Mouse (Mus musculus) lung, postnatal 4 days (tissue): ENCODE results near the gene Brat1.

Source experiments
- DNase-seq, 2 experiments: peaks; one replicate each; pipeline ENCODE4 v3.0.0; 2021

Gene Brat1

DNA sequence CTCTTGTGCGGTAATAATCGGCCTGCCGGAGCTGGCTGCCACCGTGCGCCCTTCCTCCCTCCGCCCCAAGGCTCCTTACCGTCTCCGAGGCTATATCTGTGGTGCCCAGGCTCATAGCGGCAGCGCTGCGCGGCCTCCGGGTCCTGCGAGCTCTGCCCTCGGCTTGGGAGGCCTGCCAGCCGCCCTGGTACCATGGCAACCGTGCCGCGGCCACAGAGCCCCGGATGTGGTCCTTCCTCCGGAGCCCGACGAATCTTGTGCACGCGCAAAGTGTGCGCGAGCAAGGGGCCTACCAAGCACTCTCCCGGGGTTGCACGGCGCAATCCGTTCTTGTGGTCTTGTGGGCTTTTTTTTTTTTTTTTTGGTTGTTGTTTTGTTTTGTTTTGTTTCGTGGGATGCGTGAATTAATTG is 2.7 kb upstream of the Brat1 start, which contains the start of gene Iqce:
Gene Iqce, minus strand, starts transcription at position 276 of the 411 bp plus-strand sequence.
- peak; percentile 96 to 97 for DNase-seq

- no peak for DNase-seq
Observed at GRCm38 (mm10) chr5:140702618-140703175, 2.1 kb upstream of the Brat1 start.

GRCm38 (mm10) chr5:140703480-140704377 is 1.1 kb upstream of the Brat1 start:
- no peak for DNase-seq

- peak in 1 of 2 experiments; percentile 15 for DNase-seq
Observed at GRCm38 (mm10) chr5:140705501-140706171, 825 bp downstream of the Brat1 start.

GRCm38 (mm10) chr5:140710315-140710714 is 5.5 kb downstream of the Brat1 start:
- no peak for DNase-seq

GRCm38 (mm10) chr5:140711040-140711439 is 6.2 kb downstream of the Brat1 start:
- no peak for DNase-seq

DNA sequence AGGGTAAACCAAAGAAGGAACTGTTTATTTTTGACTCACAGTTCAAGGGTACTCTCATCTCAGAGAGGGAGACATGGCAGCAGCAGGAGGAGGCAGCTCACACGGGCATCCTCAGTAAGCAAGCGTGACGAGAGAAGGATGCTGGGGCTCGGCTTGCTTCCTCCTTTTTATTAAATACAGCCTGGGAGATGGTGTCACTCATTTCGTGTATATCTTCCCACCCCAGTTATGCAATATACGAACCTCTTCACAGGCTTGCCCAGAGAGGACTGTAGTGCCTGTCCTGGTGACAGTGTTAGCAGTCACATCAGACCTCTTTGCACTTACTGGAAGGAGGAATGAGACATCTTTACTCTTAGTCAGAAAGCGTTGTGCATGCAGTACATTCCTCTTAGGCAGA is 16.0 kb downstream of the Brat1 start:
- DNase-seq: no peak

GRCm38 (mm10) chr5:140722121-140722520 is 17.3 kb downstream of the Brat1 start:
- DNase-seq: no peak

GRCm38 (mm10) chr5:140723822-140724221 is 19.0 kb downstream of the Brat1 start, which contains the start of gene Amz1:
Amz1 (plus strand) TSS chr5:140724127.
- no peak for DNase-seq

GRCm38 (mm10) chr5:140726062-140726839 is 21.4 kb downstream of the Brat1 start:
- DNase-seq: no peak

- no peak for DNase-seq
Observed at GRCm38 (mm10) chr5:140726946-140727740, 22.3 kb downstream of the Brat1 start.

DNA sequence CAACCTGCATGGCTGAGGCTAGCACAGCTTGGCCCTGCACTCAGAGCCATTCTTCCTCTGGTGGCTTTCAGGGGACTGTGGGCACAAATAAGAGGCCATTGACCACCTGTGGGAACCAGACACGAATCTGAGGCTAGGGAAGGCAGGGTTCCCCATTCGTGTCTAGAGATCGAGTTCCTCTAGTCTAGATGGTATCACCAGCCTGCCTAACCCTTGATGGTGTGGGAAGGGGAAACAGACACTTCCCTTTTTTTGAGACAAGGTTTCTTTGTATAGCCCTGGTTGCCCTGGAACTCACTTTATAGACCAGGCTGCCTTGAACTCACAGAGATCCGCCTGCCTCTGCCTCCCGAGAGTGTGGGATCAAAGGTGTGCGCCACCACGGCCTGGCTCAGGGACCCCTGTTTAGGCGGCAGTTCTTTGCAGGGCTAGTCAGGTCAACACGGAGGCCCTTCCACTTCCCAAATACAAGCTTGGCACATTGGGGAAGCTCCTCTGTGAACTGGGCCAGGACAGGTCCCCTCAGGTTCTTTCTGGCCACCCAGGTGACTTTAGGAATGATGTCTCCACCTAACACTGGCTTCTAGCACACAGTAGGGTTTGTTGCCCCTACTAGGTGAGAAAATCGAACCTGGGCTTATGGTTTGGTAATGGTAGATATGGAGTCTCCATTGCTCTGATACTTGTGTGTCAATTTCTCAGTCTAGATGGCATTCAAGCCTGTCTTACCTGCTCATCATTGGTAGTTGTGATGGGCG is 26.4 kb downstream of the Brat1 start:
- DNase-seq: peak in 1 of 2 experiments; percentile 23

DNA sequence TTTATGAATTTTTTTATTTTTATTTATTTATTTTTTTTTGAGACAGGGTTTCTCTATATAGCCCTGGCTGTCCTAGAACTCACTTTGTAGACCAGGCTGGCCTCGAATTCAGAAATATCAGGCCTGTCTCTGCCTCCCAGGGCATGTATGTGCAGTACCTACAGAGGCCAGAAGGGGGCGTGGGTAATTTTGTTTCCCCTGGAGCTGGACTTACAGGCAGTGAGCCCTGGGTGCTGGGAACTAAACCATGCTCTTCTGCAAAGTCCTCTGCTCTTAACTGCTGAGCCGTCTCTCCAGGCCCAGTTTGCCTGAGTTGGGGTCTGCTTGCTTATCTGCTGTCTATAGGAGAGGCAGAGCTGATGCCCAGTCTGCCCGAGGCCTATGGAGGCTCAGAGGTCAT is 27.4 kb downstream of the Brat1 start:
- peak in 1 of 2 experiments; percentile 32 for DNase-seq

GRCm38 (mm10) chr5:140733336-140733735 is 28.5 kb downstream of the Brat1 start:
- DNase-seq: peak; percentile 40 to 51

DNA sequence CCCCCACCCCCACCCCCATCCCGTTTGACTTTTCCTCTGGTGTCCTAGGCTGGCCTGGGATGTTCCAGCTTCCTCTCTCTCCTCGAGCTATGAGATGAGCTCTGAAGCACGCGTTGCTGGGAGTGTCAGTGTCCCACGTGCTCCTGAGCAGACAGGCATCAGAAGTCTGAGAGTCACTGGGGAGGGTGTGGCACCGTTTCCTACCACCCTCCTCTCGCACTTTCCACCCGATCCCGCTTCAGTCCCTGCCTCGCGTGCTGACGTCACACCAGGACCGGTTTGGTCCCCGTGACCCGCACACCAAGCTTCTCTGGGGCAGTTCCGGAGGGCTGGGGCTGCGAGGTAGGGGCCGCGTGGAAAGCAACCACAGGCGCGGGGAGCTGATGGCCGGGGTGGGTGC is 30.5 kb downstream of the Brat1 start:
- peak; percentile 70 to 77 for DNase-seq

DNA sequence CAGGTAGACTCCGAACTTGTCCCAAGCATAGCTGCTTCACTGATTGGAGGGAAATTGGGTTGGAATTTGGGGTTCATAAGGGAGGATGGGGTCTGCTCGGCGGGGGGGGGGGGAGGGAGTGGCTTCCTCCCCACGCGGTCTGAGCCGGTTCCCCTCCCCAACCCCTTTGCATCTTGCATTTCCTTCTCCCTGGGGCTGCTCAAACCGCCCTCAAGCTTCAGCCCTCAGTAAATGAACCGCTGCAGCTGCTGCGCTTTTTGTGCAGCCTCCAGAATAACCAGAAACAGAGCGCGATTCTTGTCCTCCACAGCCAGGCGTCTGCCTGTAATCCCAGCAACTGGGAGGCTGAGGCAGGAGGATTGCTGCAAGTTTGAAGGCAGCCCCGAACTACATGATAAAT is 31.4 kb downstream of the Brat1 start:
- DNase-seq: no peak

GRCm38 (mm10) chr5:140739813-140740212 is 35.0 kb downstream of the Brat1 start:
- peak in 1 of 2 experiments; percentile 59 for DNase-seq

GRCm38 (mm10) chr5:140741040-140741439 is 36.2 kb downstream of the Brat1 start:
- no peak for DNase-seq

DNA sequence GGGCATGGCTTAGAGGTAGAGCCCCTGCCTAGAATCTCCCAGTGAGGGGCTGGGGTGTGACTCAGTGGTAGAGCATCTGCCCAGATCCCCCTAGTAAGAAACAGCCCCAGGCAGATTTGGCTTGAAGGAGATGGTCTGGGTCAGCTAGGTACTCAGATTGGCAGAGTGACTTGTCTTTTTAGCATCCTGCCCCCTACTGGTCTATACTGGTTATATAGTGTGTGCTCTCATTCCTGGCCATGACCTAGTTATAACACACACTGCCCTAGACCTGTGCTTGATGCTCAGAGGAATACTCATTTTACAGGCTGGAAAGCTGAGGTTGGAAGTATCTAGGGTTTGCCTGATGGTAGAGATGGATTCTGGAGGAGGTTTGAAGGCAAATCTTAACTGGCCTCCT is 37.1 kb downstream of the Brat1 start:
- no peak for DNase-seq

GRCm38 (mm10) chr5:140743706-140744131 is 38.9 kb downstream of the Brat1 start:
- peak in 1 of 2 experiments; percentile 44 for DNase-seq

- peak; percentile 31 to 46 for DNase-seq
Observed at GRCm38 (mm10) chr5:140748425-140748824, 43.6 kb downstream of the Brat1 start.
